Mouse (Mus musculus) liver, embryonic 13.5 days (tissue): ENCODE measurements at regions not wholly inside any gene's neighbourhood (a gene's known extent, or its start where the extent isn't known, plus 50 kb on each side); places are given as distances from the start of the nearest gene placed in this dataset.

Source experiments
- ATAC-seq: fragments of 200-750 bp; cut with Nextera tagmentation; 2 replicates; pipeline ENCODE4 v1.8.0; 2017; ENCODE audit warnings: low read depth, mild to moderate bottlenecking, moderate number of reproducible peaks, moderate library complexity
- DNase-seq: peaks from one replicate; pipeline ENCODE4 v3.0.0; 2022
- H3K27ac ChIP-seq: fragments of 300-500 bp; sonication (generic); 2 replicates; pipeline ENCODE4 v1.5.1; 2015; ENCODE audit warnings: moderate library complexity, mild to moderate bottlenecking, inconsistent platforms
- H3K27me3 ChIP-seq: fragments of 300-500 bp; sonication (generic); 2 replicates; pipeline ENCODE4 v1.6.1; 2015; ENCODE audit warnings: mild to moderate bottlenecking, inconsistent platforms
- H3K36me3 ChIP-seq: fragments of 300-500 bp; sonication (generic); 2 replicates; pipeline ENCODE4 v1.6.1; 2015; ENCODE audit warnings: mild to moderate bottlenecking, inconsistent platforms
- H3K4me1 ChIP-seq: fragments of 300-500 bp; sonication (generic); replicated peaks from 2 replicates; pipeline ENCODE4 v1.6.1; 2015; ENCODE audit warnings: inconsistent platforms
- H3K4me2 ChIP-seq: fragments of 300-500 bp; sonication (generic); 2 replicates; pipeline ENCODE4 v1.6.1; 2015; ENCODE audit warnings: inconsistent platforms, mild to moderate bottlenecking, moderate library complexity
- H3K4me3 ChIP-seq: fragments of 300-500 bp; sonication (generic); replicated peaks from 2 replicates; pipeline ENCODE4 v1.5.1; 2015; ENCODE audit warnings: mild to moderate bottlenecking, inconsistent platforms
- H3K9ac ChIP-seq: fragments of 300-500 bp; sonication (generic); 2 replicates; pipeline ENCODE4 v1.6.1; 2015; ENCODE audit warnings: mild to moderate bottlenecking, inconsistent platforms
- H3K9me3 ChIP-seq: fragments of 300-500 bp; sonication (generic); replicated peaks from 2 replicates; pipeline ENCODE4 v1.6.1; 2016; ENCODE audit warnings: inconsistent platforms
- WGBS: fragments of 180-500 bp; shearing (Covaris S2); methylation state at CpG from one replicate; pipeline ENCODE4 v1.1.7; 2015; ENCODE audit not compliant: insufficient replicate concordance; 5-methylcytosine and 5-hydroxymethylcytosine counted together

DNA sequence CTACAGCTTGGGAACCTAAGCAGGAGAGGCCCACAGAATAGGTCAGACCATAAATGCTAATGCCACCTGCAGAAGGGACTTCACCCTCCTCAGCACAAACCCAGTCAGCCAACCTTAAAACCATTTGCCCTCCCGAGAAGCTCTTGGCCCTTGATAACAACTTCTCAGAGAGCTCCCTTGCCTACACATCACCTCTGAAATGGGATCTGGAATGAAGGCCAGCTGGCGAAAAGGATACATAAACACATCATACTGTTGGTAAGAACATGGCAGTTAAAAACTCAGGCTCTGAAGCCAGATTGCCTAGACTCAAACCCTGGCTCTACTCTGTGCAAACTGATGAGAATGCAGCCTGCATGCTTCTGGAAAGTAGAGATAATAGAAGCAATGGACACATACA lies 61.2 kb upstream of the Nampt start:
- Histone ChIP-seq H3K27ac (no peak overlapping the region), H3K9me3 (no peaks in the 10 kb centered on the region), H3K9ac (no peak overlapping the region), H3K4me1 (no peaks in the 10 kb centered on the region), H3K27me3 (no peaks in the 10 kb centered on the region), H3K36me3 (no peaks in the 10 kb centered on the region), H3K4me3 (no peak overlapping the region), H3K4me2 (no peak overlapping the region)
- DNase-seq (no peak), ATAC-seq (no peak)
- 51% methylated on average over 2 of the region's 2 CpGs for WGBS

DNA sequence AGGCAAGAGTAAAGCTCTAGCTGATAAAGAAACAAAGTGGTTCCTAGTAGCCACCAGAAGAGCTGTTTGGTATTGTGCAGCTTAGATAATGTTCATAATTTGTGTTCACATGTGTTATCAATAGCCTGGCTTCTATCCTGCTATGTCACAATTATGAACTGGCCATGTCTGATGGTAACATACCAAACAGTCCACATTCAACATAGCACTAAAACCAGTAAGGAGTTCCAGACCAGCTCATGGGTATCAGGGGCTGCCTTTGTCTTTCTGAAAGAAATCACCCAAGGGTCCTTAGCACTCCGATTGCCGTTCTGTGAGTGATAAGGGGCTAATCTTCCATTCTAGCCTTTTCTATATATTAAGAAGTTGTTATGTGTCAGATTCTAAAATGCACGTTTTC lies 58.7 kb upstream of the Nampt start:
- no peak overlapping the region for H3K27ac ChIP-seq
- ATAC-seq (no peak), DNase-seq (no peak)
- no peak overlapping the region for H3K4me2 ChIP-seq
- no peaks in the 10 kb centered on the region for H3K4me1 ChIP-seq
- no peaks in the 10 kb centered on the region for H3K27me3 ChIP-seq
- no peak overlapping the region for H3K9ac ChIP-seq
- WGBS: 56% methylated on average over 3 of the region's 3 CpGs
- H3K4me3 ChIP-seq: no peak overlapping the region
- H3K9me3 ChIP-seq: no peaks in the 10 kb centered on the region
- no peaks in the 10 kb centered on the region for H3K36me3 ChIP-seq

DNA sequence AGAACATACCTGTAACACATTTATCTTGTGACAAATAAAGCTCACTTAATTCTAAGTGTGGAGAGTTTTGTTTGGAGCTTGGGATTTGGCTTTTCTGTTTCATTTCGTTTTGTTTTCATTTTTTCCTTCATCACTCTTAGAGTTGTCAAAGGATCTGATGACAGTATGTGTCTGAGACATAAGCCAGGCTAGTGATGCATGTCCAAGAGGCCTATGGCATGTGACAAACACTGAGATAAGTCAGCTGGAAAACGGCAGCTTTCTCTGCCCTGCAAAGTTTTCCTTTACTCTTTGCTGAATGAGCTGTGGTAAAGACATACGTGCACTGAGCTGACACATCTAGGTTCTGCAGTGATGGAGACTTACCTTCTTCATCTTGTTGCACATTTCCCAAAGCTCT lies 58.3 kb upstream of the Nampt start:
- 39% methylated on average over 3 of the region's 3 CpGs for WGBS

DNA sequence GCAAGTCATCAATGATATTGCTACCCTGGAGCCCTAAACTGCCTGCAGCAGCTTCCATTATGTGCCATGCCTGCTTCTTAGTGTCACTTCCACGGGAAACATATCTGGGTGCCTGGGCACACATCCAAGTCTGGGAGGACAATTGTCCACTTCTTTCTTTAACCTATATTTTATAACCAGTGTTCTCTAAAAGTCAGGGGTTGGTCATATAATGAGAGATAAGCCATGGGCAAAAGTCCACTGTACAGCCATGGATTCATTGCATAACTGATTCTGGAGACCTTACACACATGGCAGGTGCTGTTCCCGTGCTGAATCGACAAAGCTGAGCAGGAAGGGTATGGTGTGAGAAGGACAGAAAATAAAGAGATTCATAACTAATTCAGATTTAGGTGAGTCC lies 55.1 kb upstream of the Nampt start:
- H3K9ac ChIP-seq: no peak overlapping the region
- no peaks in the 10 kb centered on the region for H3K4me1 ChIP-seq
- WGBS: 57% methylated on average over 3 of the region's 3 CpGs
- DNase-seq (no peak), ATAC-seq (no peak)
- no peaks in the 10 kb centered on the region for H3K36me3 ChIP-seq
- no peak overlapping the region for H3K4me3 ChIP-seq
- no peak overlapping the region for H3K4me2 ChIP-seq
- H3K27me3 ChIP-seq: no peaks in the 10 kb centered on the region
- H3K27ac ChIP-seq: no peak overlapping the region
- H3K9me3 ChIP-seq: no peaks in the 10 kb centered on the region

More for the DNA sequence above, 58.3 kb upstream of the Nampt start:
- Histone ChIP-seq H3K9me3 (no peaks in the 10 kb centered on the region), H3K4me1 (no peaks in the 10 kb centered on the region), H3K36me3 (no peaks in the 10 kb centered on the region), H3K4me3 (no peak overlapping the region), H3K27ac (no peak overlapping the region), H3K4me2 (no peak overlapping the region), H3K27me3 (no peaks in the 10 kb centered on the region), H3K9ac (no peak overlapping the region)
- DNase-seq: no peak
- ATAC-seq: no peak

DNA sequence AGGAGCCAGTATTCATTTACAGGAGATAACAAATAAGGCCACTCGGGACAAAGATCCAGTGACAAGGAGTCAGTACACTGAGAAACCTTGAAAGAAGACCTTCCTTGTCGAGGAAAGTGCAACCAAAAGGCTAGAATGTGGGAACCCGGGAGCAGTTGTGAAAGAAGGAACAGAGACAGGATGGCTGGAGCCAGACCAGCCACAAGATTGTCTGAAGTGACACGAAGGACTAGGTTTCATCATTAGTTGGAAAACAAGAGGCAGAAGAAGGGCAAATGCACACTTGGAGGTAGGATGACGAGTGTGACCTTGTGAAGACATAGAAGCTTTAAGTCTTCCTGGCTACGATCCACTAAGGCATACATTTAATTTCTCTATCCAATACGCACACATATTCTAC lies 54.6 kb upstream of the Nampt start:
- Histone ChIP-seq H3K27me3 (no peaks in the 10 kb centered on the region), H3K36me3 (no peaks in the 10 kb centered on the region), H3K27ac (no peak overlapping the region), H3K4me3 (no peak overlapping the region), H3K9me3 (no peaks in the 10 kb centered on the region), H3K4me2 (no peak overlapping the region), H3K9ac (no peak overlapping the region), H3K4me1 (no peaks in the 10 kb centered on the region)
- WGBS: 57% methylated on average over 7 of the region's 7 CpGs
- ATAC-seq (no peak), DNase-seq (no peak)

DNA sequence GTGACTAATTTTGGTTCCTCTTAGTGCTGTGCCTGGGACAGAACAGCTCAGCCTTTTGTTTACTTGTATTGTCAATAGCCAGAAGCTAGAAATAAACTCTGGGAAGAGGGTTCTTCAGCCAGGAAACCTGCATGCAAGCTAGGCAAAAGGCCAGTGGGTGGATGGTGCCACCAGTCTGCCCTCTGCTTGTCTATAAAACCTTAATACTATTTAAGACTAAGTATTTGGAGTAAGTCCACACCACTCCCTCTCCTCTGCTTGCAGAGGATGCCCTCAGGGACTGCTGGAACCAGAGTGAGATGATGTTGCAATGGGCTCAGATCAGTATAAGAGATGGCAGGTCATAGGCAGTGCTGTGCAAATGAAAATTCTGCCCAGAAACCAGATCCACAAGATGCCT lies 53.5 kb upstream of the Nampt start:
- Histone ChIP-seq H3K4me2 (no peak overlapping the region), H3K4me1 (no peaks in the 10 kb centered on the region), H3K27ac (no peak overlapping the region), H3K27me3 (no peaks in the 10 kb centered on the region), H3K4me3 (no peak overlapping the region), H3K36me3 (no peaks in the 10 kb centered on the region), H3K9ac (no peak overlapping the region), H3K9me3 (no peaks in the 10 kb centered on the region)
- ATAC-seq: no peak
- DNase-seq: no peak

DNA sequence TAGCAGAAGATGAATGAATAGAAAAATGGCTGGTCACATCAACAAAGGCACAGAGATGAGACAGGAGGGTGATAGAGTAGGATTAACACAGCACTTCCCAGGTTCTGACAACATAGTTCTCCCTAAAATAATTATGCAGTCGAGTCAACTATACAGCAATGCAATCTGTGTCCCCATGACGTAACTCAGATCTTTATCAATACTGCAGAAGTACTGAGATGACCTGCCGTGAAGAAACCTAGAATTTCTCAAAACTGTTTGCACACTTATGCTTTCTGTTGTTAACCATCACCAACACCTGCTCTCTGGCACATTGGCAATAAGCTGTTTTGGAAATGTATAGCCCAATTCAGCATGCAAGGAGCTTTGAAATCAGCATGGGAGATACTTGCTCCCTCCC lies 52.8 kb upstream of the Nampt start:
- Histone ChIP-seq H3K4me3 (no peak overlapping the region), H3K4me1 (no peaks in the 10 kb centered on the region), H3K27me3 (no peaks in the 10 kb centered on the region), H3K27ac (no peak overlapping the region), H3K9me3 (no peaks in the 10 kb centered on the region), H3K9ac (no peak overlapping the region), H3K36me3 (no peaks in the 10 kb centered on the region), H3K4me2 (no peak overlapping the region)
- DNase-seq: no peak
- no peak for ATAC-seq
- 38% methylated on average over 3 of the region's 3 CpGs for WGBS

DNA sequence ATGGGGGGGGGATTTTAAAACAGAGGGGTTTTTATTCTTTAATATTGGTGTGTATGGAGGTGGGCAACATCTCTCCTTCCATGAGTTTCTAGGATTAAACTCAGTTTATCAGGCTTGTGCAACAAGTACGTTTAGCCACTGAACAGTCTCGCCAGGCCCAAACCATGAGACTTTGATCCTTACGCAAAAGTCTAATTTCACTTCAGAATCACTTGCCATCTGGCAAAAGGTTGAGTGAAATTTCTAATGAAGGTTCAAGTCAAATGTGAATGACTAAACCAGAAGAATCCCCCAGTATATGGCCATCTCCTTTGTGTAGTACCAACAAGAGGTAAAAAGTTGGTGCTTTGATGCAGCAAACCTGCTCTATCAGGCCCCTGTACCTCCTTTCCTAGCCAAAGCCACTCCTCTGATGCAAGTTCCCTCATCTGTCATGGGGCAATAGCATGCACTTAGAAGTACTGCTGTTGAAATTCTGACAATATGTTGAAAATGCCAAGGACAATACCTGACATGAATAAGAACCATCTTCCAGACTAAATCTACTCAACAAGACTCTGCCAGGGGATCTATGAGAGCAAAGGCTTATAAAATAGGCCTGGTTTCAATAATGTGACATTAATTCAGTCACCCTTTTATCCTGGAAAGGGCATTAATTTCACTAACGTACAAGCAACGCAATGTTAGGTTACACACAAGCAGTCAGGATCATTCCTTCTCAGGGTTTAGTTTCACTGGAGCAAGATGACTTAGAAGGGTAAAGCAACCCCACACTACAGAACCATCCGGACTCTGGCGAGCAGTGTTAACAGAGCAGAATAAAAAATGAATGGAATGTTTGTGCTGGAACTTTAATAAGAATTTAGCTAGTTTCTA lies 51.9 kb upstream of the Nampt start:
- H3K4me2 ChIP-seq: no peak overlapping the region
- H3K9me3 ChIP-seq: no peaks in the 10 kb centered on the region
- 64% methylated on average over 7 of the region's 7 CpGs for WGBS
- H3K36me3 ChIP-seq: no peaks in the 10 kb centered on the region
- H3K4me1 ChIP-seq: no peaks in the 10 kb centered on the region
- H3K4me3 ChIP-seq: no peak overlapping the region
- no peaks in the 10 kb centered on the region for H3K27me3 ChIP-seq
- H3K27ac ChIP-seq: no peak overlapping the region
- ATAC-seq (no peak), DNase-seq (no peak)
- no peak overlapping the region for H3K9ac ChIP-seq

DNA sequence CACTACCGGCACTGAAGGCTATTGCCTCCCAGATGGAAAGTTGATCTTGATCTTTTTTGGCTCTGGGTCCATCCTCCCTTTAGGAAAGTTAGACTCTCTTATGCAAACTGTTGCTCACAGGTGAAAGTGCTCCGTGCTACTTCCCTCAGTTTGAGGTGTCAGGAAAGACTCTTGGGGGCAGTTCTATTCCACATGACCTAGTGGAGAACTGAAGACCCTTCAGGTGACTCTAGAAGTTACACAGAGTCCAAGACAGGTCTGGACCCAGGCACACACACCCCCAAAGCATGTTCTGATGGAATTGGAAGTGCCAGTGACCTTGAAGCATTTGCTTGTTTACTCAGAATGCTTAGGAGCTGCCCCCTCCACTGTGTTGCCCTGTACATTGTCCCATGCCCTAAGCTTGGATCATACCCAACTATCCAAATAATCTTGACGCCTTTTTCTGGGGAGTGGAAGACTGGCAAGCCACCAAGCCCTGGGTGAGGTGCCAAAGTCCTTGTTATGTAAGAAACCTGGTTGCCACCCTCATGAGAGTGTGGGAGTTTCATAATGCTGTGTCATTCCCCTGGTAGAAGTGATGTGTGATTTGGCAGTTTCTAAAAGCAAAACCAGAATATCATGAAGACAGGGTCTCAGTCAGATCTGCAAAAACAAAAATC lies 51.1 kb upstream of the Nampt start:
- 53% methylated on average over 3 of the region's 3 CpGs for WGBS

DNA sequence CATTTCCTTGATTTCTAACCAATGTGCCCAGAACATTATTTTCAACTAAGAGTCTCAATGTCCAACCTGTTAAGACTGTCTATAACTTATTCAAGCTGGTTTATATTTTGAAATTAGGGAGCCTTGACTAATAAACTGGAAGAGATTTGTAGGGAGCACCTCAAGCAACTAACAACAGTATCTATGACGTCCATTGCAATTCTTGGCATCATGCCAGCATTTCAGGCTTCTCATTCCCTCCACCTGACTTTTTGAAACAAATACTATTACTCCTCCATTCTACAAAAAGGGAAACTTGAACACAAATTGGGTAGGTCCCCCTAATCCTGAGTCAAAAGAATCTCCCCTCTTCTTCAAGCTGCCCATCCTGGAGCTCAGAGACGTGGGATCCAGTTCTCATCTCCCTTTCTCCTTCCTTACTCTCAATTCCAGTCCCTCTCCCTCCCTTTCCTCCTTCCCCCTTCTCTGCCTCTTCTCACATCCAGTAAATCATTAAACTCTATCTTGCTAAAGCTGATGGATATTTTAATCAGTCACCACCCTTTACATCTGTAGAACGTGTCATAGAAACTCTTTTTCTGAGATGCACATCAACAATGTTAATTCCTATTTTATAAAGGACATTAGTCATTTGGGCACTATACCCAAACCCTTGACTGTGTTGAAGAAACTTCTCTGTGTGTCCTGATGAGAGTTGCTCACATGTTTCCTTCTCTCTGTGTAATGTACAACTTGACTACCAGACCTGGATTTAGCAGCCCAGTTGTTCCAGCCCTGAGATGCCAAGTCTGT lies 50.4 kb upstream of the Nampt start:
- no peak overlapping the region for H3K9ac ChIP-seq
- no peaks in the 10 kb centered on the region for H3K27me3 ChIP-seq
- no peak overlapping the region for H3K27ac ChIP-seq
- ATAC-seq (no peak), DNase-seq (no peak)
- no peaks in the 10 kb centered on the region for H3K9me3 ChIP-seq
- no peaks in the 10 kb centered on the region for H3K4me1 ChIP-seq
- H3K36me3 ChIP-seq: no peaks in the 10 kb centered on the region
- 57% methylated on average over 3 of the region's 3 CpGs for WGBS
- no peak overlapping the region for H3K4me3 ChIP-seq
- no peak overlapping the region for H3K4me2 ChIP-seq

More for the DNA sequence above, 51.1 kb upstream of the Nampt start:
- Histone ChIP-seq H3K4me2 (no peak overlapping the region), H3K9me3 (no peaks in the 10 kb centered on the region), H3K27me3 (no peaks in the 10 kb centered on the region), H3K36me3 (no peaks in the 10 kb centered on the region), H3K9ac (no peak overlapping the region), H3K27ac (no peak overlapping the region), H3K4me3 (no peak overlapping the region), H3K4me1 (no peaks in the 10 kb centered on the region)
- DNase-seq (no peak), ATAC-seq (no peak)
